8 mouse cellular contexts compared by ENCODE assay signal in the genomic region with DNA sequence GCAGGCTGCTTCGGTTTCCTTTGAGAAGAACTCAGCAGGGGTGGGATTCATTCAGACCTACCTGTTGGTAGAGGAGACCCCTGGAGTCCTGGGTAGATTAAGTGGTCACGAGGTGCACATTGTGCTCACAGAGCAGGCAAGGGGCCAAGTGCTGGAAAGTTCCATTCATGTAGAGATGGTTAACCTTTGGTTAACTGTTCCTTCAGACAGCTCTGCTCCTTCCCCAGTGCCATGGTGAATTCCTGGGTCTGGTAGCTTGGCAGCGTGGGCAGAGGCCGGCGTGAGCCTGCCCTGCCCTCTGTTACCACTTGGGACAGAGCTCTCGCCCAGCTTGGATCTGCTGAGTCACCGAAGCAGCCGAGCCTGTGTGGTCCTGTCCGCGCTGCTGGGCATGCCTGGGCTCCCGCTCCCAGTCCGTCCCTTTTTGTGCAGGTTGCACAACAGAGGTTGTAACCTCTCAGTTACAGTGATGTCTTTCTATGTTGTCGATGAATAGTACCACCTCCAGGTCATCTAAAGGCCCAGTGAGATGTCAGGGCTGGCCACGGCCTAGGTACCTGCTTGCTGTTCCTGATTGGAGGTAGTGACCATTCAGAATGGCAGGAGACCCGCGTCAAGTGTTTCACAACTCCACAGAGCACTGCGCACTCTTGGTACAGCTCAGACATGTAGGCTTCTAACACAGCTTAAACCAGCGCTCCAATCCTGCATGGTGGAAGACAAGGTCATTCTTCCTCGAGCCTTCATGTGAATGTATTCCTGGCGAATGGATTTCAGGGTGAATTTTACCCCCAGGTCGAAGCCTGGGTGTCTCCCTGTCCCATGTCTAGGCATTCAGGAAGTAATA. TPM values are rescaled to one million over a fixed set of nuclear protein-coding genes. Genes with fewer than 3 reads are reported as not detected.
A peak's percentile ranks its signal among the peaks of the same experiment; 100 is the strongest.
DNase-seq lines count a peak whose midpoint lies in the region; ATAC-seq lines count a peak whose summit lies in the region.

No protein-coding gene starts in this region.

- H3K9me3 ChIP-seq in neural tube, embryonic 12.5 days: no peaks in the 10 kb centered on the region
- H3K9me3 ChIP-seq in limb, embryonic 10.5 days (replicated peaks): no peaks in the 10 kb centered on the region
- H3K9me3 ChIP-seq in midbrain, embryonic 16.5 days (replicated peaks; ENCODE audit: control insufficient read depth, low read length, poor library complexity, severe bottlenecking): no peaks in the 10 kb centered on the region

- H3K27me3 ChIP-seq in neural tube, embryonic 12.5 days (replicated peaks): no peaks in the 10 kb centered on the region
- no peaks in the 10 kb centered on the region for H3K27me3 ChIP-seq in limb, embryonic 10.5 days (ENCODE audit: low read depth, poor library complexity, severe bottlenecking)
- H3K27me3 ChIP-seq in midbrain, embryonic 16.5 days (ENCODE audit: control insufficient read depth, insufficient read depth, low read depth, low read length): no peaks in the 10 kb centered on the region

- ATAC-seq in neural tube, embryonic 12.5 days (ENCODE audit: low FRiP score, low read depth): peak; percentile 44; the same call in 1 of the 2 replicates
- peak; percentile 70 for ATAC-seq in midbrain, embryonic 16.5 days

- H3K4me1 ChIP-seq in neural tube, embryonic 12.5 days: peaks cover 3% of the 10 kb centered on the region; the same call in 1 of the 2 replicates
- H3K4me1 ChIP-seq in limb, embryonic 10.5 days: peaks cover 34% of the 10 kb centered on the region
- peaks cover 2% of the 10 kb centered on the region for H3K4me1 ChIP-seq in midbrain, embryonic 16.5 days (ENCODE audit: control insufficient read depth, insufficient read depth, low read length)

- no peak overlapping the region for H3K27ac ChIP-seq in neural tube, embryonic 12.5 days
- peak overlapping the region; percentile 9; the same call in 1 of the 2 replicates for H3K27ac ChIP-seq in limb, embryonic 10.5 days
- peak overlapping the region; percentile 33; the same call in 1 of the 2 replicates for H3K27ac ChIP-seq in midbrain, embryonic 16.5 days (ENCODE audit: low read length)

- no peak overlapping the region for H3K9ac ChIP-seq in neural tube, embryonic 12.5 days
- H3K9ac ChIP-seq in midbrain, embryonic 16.5 days (ENCODE audit: low read depth, low read length): no peak overlapping the region

- no peak overlapping the region for H3K4me3 ChIP-seq in neural tube, embryonic 12.5 days
- no peak overlapping the region for H3K4me3 ChIP-seq in limb, embryonic 10.5 days
- H3K4me3 ChIP-seq in midbrain, embryonic 16.5 days (ENCODE audit: low read depth, low read length): no peak overlapping the region

- no peaks in the 10 kb centered on the region for H3K36me3 ChIP-seq in neural tube, embryonic 12.5 days
- H3K36me3 ChIP-seq in limb, embryonic 10.5 days: no peaks in the 10 kb centered on the region
- H3K36me3 ChIP-seq in midbrain, embryonic 16.5 days (ENCODE audit: control insufficient read depth, insufficient read depth, low read length): no peaks in the 10 kb centered on the region

- no peak overlapping the region for H3K4me2 ChIP-seq in neural tube, embryonic 12.5 days (replicated peaks)
- no peak overlapping the region for H3K4me2 ChIP-seq in midbrain, embryonic 16.5 days (ENCODE audit: low read length)

- DNase-seq in neural tube, embryonic 10.5 days (ENCODE audit: extremely low spot score, low spot score): no peak
- DNase-seq in adrenal gland, postnatal 25 days: peak; percentile 69
- peak; percentile 60 for DNase-seq in gastrocnemius, postnatal 25 days
- no peak for DNase-seq in limb, embryonic 10.5 days (ENCODE audit: low spot score)
- no peak for DNase-seq in spleen, adult 18-20 months
- no peak for DNase-seq in spleen, postnatal 36 days (ENCODE audit: low spot score in 2 of 2)

- WGBS in neural tube, embryonic 12.5 days: 68% methylated on average over 21 of the region's 21 CpGs
- 82% methylated on average over 21 of the region's 21 CpGs for WGBS in limb, embryonic 10.5 days
- 46% methylated on average over 21 of the region's 21 CpGs for WGBS in midbrain, embryonic 16.5 days

RNA-seq across cellular contexts. Expression of a gene that starts 53.3 kb away (rescaled TPM):
- 7.5 and 7.6 TPM in 2 replicates for polyA plus RNA-seq in neural tube, embryonic 12.5 days (2016; fragmentation: Nextera tagmentation; extraction: Ambion mirVana)
- 5.4 and 13.8 TPM in 2 replicates for total RNA-seq in adrenal gland, postnatal 25 days (2021)
- total RNA-seq in gastrocnemius, postnatal 25 days (2021): 10 to 100 TPM in 1 of 2 experiments, 1 to 10 TPM in 1; 4.6 to 29.3 TPM
- polyA plus RNA-seq in limb, embryonic 10.5 days (2016; fragmentation: Nextera tagmentation; extraction: Ambion mirVana): 8.0 and 9.6 TPM in 2 replicates
- 21.0 and 22.8 TPM in 2 replicates for polyA plus RNA-seq in midbrain, embryonic 16.5 days (2015; fragmentation: Nextera tagmentation; extraction: Ambion mirVana)

Comparison
In these comparisons a context has a peak if more than half of its experiments do, and no peak if none do; other contexts are left out.
1. DNase-seq: peak in adrenal gland, postnatal 25 days (single experiment) and gastrocnemius, postnatal 25 days (single experiment); none in neural tube, embryonic 10.5 days (single experiment), limb, embryonic 10.5 days (single experiment), spleen, adult 18-20 months (0 of 2) and spleen, postnatal 36 days (0 of 2).